Mouse (Mus musculus) C2C12 (cell line): Measurements from ENCODE around the gene Zfand2a. TPM values are rescaled to one million over a fixed set of nuclear protein-coding genes. Genes with fewer than 3 reads are reported as not detected.
A peak's percentile ranks its signal among the peaks of the same experiment; 100 is the strongest.

Source experiments
- H3K27me3 ChIP-seq: one replicate; pipeline ENCODE4 v1.6.1; 2011; ENCODE audit not compliant: control insufficient read depth, insufficient read depth, insufficient read length
- H3K36me3 ChIP-seq: one replicate; pipeline ENCODE4 v1.6.1; 2011; ENCODE audit not compliant: control insufficient read depth, insufficient read depth
- H3K4me3 ChIP-seq: one replicate; pipeline ENCODE4 v1.5.1; 2011; ENCODE audit warnings: mild to moderate bottlenecking, control low read depth; ENCODE audit not compliant: poor library complexity, insufficient read depth, severe bottlenecking
- H3K79me2 ChIP-seq: one replicate; pipeline ENCODE4 v1.6.1; 2011; ENCODE audit not compliant: control insufficient read depth, insufficient read depth
- H3K79me3 ChIP-seq: one replicate; pipeline ENCODE4 v1.6.1; 2011; ENCODE audit warnings: low read depth, control low read depth
- H3ac ChIP-seq: one replicate; pipeline ENCODE3; 2011; ENCODE audit warnings: low read depth; ENCODE audit not compliant: control insufficient read depth, insufficient read length
- CEBPB ChIP-seq: IDR thresholded peaks from one replicate; pipeline ENCODE4 v1.6.1; 2011; ENCODE audit warnings: low read depth, mild to moderate bottlenecking, control low read depth, moderate library complexity
- CTCF ChIP-seq: IDR thresholded peaks from one replicate; pipeline ENCODE4 v1.5.1; 2011; ENCODE audit not compliant: control insufficient read depth, insufficient read depth, insufficient read length
- FOSL1 ChIP-seq: IDR thresholded peaks from one replicate; pipeline ENCODE4 v1.8.0; 2011; ENCODE audit warnings: mild to moderate bottlenecking, low read length; ENCODE audit not compliant: poor library complexity, insufficient read depth, severe bottlenecking
- MAX ChIP-seq: IDR thresholded peaks from one replicate; pipeline ENCODE4 v1.6.1; 2011; ENCODE audit warnings: mild to moderate bottlenecking, control low read depth
- MYOD1 ChIP-seq: IDR thresholded peaks from one replicate; pipeline ENCODE4 v1.6.1; 2011; ENCODE audit warnings: low read depth; ENCODE audit not compliant: control insufficient read depth, insufficient read length
- MYOG ChIP-seq: IDR thresholded peaks from one replicate; pipeline ENCODE4 v1.6.1; 2011; ENCODE audit not compliant: control insufficient read depth, insufficient read length; ENCODE audit errors: extremely low read depth
- USF1 ChIP-seq: IDR thresholded peaks from one replicate; pipeline ENCODE4 v1.6.1; 2011; ENCODE audit warnings: low read depth, mild to moderate bottlenecking, control low read depth, moderate library complexity
- polyA plus RNA-seq: library from polyadenylated mRNA; unstranded; fragments of >200 nt; fragmentation: generic; extraction: Trizol; gene quantifications from one replicate; pipeline ENCODE4 v1.2.1, GENCODE M21; 2012; ENCODE audit warnings: missing spikeins

Gene Zfand2a
- polyA plus RNA-seq, 1 experiment: 23.6 TPM

DNA sequence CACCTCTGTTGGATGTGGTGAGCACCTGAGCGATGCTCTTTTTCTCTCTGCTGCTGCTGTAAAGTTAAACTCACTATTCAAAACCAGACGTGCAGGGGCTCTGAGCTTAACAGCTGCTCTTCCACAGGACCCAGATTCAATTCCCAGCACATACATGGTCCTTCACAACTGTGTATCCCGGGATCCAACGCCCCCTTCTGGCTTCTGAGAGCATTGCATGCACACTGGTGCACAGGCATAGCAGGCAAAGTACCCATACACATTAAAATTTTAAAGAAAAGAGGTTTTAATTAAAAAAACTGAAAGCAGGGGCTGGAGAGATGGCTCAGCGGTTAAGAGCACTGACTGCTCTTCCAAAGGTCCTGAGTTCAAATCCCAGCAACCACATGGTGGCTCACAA, 12.6 kb upstream of the Zfand2a start:
- TF ChIP-seq MYOD1: no peak
- no peak for TF ChIP-seq USF1
- TF ChIP-seq CEBPB: no peak
- TF ChIP-seq MYOG: no peak
- no peak for TF ChIP-seq FOSL1
- peaks cover 23% of the 10 kb centered on the region for H3K27me3 ChIP-seq
- H3K4me3 ChIP-seq: no peak overlapping the region

DNA sequence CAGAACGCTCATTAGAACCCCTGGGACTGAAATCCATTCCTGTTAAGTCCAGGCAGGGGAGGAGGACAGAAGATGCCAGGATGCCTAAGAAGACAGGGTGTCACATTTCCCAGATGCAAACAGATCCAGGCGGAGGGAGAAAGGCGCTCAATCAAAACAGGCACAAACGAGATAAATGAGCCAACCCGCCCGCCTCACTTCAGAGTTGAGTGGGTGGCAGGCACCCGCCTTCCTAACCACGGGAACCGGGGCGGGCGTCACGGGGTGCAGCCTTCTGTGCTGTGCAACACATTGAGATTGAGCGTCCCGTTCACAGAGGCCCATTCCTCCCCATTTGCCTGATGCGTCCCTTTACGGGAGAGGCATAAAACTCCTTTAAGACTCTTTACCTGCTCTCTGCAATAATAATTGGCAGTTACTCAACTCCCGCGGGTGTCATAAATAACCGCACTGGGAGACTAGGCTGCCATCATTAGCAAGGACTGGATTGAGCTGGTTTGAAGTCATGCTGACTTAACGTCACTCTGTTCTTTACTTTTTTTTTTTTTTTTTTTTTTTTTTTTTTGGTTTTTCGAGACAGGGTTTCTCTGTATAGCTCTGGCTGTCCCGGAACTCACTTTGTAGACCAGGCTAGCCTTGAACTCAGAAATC, 10.8 kb upstream of the Zfand2a start:
- Histone ChIP-seq H3K36me3 (no peaks in the 10 kb centered on the region), H3K79me2 (no peaks in the 10 kb centered on the region), H3K79me3 (no peaks in the 10 kb centered on the region), H3K4me3 (no peak overlapping the region), H3ac (no peak overlapping the region), H3K27me3 (peaks cover 16% of the 10 kb centered on the region)
- TF ChIP-seq USF1 (no peak), FOSL1 (no peak), CTCF (no peak), CEBPB (no peak), MAX (no peak), MYOD1 (no peak), MYOG (no peak)

More for the DNA sequence above, 12.6 kb upstream of the Zfand2a start:
- H3K36me3 ChIP-seq: no peaks in the 10 kb centered on the region
- no peaks in the 10 kb centered on the region for H3K79me2 ChIP-seq
- H3ac ChIP-seq: no peak overlapping the region
- H3K79me3 ChIP-seq: no peaks in the 10 kb centered on the region

DNA sequence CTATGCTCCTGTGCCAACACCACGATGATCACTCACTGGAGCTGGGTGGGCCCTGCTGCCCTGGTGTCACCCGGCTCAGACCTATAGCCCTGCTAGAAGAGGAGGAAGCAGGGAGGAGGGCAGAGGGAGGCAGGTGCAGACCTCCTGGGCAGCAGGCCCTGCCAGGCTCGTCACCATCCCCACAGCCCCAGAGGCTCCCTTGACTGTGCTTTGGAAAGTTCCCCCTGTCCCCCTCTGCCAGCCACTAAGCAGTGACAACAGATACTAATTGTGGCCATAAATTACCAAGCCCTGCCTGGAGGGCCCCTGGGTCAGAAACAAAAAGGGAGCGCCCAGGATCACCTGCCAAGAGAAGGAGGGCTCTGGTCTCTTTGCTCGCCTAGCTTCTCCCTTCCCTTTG, 9.3 kb upstream of the Zfand2a start:
- H3ac ChIP-seq: no peak overlapping the region
- TF ChIP-seq FOSL1: no peak
- no peak for TF ChIP-seq USF1
- no peak for TF ChIP-seq MYOD1
- TF ChIP-seq CTCF: no peak
- TF ChIP-seq CEBPB: no peak
- TF ChIP-seq MYOG: no peak
- TF ChIP-seq MAX: no peak
- no peaks in the 10 kb centered on the region for H3K36me3 ChIP-seq
- peaks cover 9% of the 10 kb centered on the region for H3K27me3 ChIP-seq
- no peaks in the 10 kb centered on the region for H3K79me3 ChIP-seq
- no peaks in the 10 kb centered on the region for H3K79me2 ChIP-seq
- no peak overlapping the region for H3K4me3 ChIP-seq

DNA sequence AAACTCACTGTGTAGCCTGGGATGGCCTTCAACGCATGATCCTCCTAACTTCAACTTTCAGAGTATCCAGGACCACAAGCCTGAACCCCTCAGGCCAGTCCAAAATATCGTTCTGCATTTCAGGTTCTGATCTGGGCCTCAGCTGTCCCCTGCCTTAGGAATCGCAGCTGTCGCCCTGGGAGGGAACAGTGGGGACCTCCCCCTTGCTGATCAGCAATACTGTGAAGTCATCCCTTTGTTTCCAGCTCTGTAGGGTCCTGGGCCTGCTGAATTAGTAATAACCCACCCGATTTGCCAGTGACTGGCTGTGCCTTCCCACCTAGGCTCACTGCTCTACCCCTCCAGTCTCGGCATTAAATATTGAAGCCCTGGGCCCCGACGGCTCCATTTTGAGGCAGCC, 7.0 kb upstream of the Zfand2a start:
- Histone ChIP-seq H3ac (no peak overlapping the region), H3K36me3 (no peaks in the 10 kb centered on the region), H3K79me2 (no peaks in the 10 kb centered on the region), H3K4me3 (no peak overlapping the region), H3K27me3 (peaks cover 7% of the 10 kb centered on the region), H3K79me3 (no peaks in the 10 kb centered on the region)
- TF ChIP-seq FOSL1 (no peak), MYOG (no peak), MYOD1 (no peak), MAX (no peak), CTCF (no peak), USF1 (no peak), CEBPB (no peak)

DNA sequence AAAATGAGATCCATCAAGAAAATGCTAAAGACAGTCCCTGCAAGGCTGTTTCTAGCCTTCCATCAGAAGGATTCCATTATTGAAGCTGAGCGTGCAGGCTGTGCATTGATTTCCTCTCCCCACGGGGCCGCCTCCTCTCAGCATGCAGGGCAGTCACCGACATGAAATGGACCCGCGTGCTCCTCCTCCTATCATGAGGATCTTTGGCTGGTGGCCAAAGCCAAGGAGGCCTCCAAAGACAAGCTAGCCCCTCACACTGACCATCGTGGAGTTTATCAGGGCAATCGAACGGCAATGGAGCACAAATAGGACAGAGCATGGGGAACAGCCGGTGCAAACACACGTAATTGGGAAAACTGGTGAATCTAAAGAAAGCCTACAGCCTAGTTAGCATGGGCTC, 5.8 kb upstream of the Zfand2a start:
- Histone ChIP-seq H3K79me3 (no peaks in the 10 kb centered on the region), H3K36me3 (no peaks in the 10 kb centered on the region), H3ac (no peak overlapping the region), H3K4me3 (no peak overlapping the region), H3K79me2 (no peaks in the 10 kb centered on the region), H3K27me3 (peaks cover 7% of the 10 kb centered on the region)
- TF ChIP-seq CEBPB: no peak
- no peak for TF ChIP-seq MYOD1
- TF ChIP-seq MYOG: no peak
- TF ChIP-seq CTCF: no peak
- no peak for TF ChIP-seq USF1
- no peak for TF ChIP-seq MAX
- no peak for TF ChIP-seq FOSL1

DNA sequence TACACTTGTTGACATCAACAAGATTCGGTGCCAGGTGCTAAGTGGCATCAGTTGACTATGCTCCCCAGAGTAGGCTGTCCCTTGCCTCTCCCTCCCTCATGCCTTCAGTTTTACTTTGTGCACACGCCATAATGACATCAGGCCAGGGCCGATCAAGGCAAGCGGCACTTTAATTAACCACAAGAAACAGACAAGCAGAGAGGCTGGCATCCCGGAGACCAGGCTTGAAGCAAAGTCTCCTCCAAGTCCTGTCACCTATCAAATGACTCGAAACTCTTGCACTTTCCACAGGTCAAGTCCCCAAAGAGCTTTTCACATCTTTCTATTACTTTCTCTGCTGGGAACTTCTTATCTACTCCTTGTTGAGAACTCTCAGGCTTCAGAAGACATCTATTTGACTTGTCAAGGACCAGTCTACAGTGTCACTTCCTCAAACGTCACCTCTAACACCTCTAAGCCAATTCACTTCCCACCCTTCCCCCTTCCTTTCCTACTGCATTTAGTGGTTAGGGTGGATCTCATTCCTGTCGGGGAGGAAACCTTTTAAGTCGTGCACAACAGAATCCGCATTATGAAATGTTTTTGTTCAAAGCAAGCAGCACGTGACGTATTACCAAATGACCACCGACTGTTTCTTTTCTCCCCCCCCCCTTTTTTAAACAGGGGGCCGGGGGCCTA, 1.0 kb downstream of the Zfand2a start:
- TF ChIP-seq CTCF (no peak), CEBPB (no peak), USF1 (no peak), MYOG (no peak), MYOD1 (no peak)
- H3K4me3 ChIP-seq: peak overlapping the region; percentile 95
- H3K27me3 ChIP-seq: no peaks in the 10 kb centered on the region
- peak overlapping the region; percentile 93 for H3ac ChIP-seq
- H3K79me3 ChIP-seq: peaks cover 14% of the 10 kb centered on the region
- peaks cover 28% of the 10 kb centered on the region for H3K79me2 ChIP-seq
- H3K36me3 ChIP-seq: peaks cover 35% of the 10 kb centered on the region
